Mouse (Mus musculus): Measurements from ENCODE around the gene Heatr5a. TPM values are rescaled to one million over a fixed set of nuclear protein-coding genes. Genes with fewer than 3 reads are reported as not detected.

Heatr5a gene
- polyA plus RNA-seq, 1 experiment from 2014 or later: 4.5 TPM

GRCm38 (mm10) chr12:51998366-51998932, 27.3 kb upstream of the Heatr5a start:
- no peaks in the 10 kb centered on the region for H3K4me1 ChIP-seq (replicated peaks; ENCODE audit: control insufficient read depth, insufficient read depth)
- TF ChIP-seq CTCF (IDR thresholded peaks at IDR 0.05; ENCODE audit: low read depth) (no peak), EP300 (optimal IDR thresholded peaks at IDR 0.05) (no peak)
- H3K27ac ChIP-seq (replicated peaks): no peak overlapping the region
- H3K36me3 ChIP-seq (ENCODE audit: control insufficient read depth, insufficient read depth, low read length): peaks cover 3% of the 10 kb centered on the region; the same call in 1 of the 2 replicates
- no peak overlapping the region for H3K9ac ChIP-seq (ENCODE audit: low read length)
- ATAC-seq (ENCODE audit: low FRiP score, low TSS enrichment) (no peak), DNase-seq (ENCODE audit: low spot score) (no peak)
- H3K4me3 ChIP-seq (ENCODE audit: low read depth, low read length): no peak overlapping the region
- H3K4me2 ChIP-seq (replicated peaks; ENCODE audit: low read depth): no peak overlapping the region
- H3K9me3 ChIP-seq (ENCODE audit: control insufficient read depth, low read length): no peaks in the 10 kb centered on the region
- 85% methylated on average over 9 of the region's 9 CpGs for WGBS
- H3K27me3 ChIP-seq (ENCODE audit: control insufficient read depth, insufficient read depth, low read length): no peaks in the 10 kb centered on the region

GRCm38 (mm10) chr12:51995738-51996536, 24.8 kb upstream of the Heatr5a start:
- H3K9me3 ChIP-seq (ENCODE audit: control insufficient read depth, low read length): no peaks in the 10 kb centered on the region
- no peak overlapping the region for H3K4me2 ChIP-seq (replicated peaks; ENCODE audit: low read depth)
- no peak overlapping the region for H3K27ac ChIP-seq (replicated peaks)
- H3K27me3 ChIP-seq (ENCODE audit: control insufficient read depth, insufficient read depth, low read length): no peaks in the 10 kb centered on the region
- DNase-seq (ENCODE audit: low spot score) (no peak), ATAC-seq (ENCODE audit: low FRiP score, low TSS enrichment) (no peak)
- no peak overlapping the region for H3K9ac ChIP-seq (ENCODE audit: low read length)
- peaks cover 3% of the 10 kb centered on the region; the same call in 1 of the 2 replicates for H3K36me3 ChIP-seq (ENCODE audit: control insufficient read depth, insufficient read depth, low read length)
- H3K4me1 ChIP-seq (replicated peaks; ENCODE audit: control insufficient read depth, insufficient read depth): no peaks in the 10 kb centered on the region
- TF ChIP-seq CTCF (IDR thresholded peaks at IDR 0.05; ENCODE audit: low read depth) (no peak), EP300 (optimal IDR thresholded peaks at IDR 0.05) (no peak)
- WGBS: 74% methylated on average over 1 of the region's 1 CpGs
- no peak overlapping the region for H3K4me3 ChIP-seq (ENCODE audit: low read depth, low read length)

- TF ChIP-seq EP300 (optimal IDR thresholded peaks at IDR 0.05) (no peak), CTCF (IDR thresholded peaks at IDR 0.05; ENCODE audit: low read depth) (no peak)
- Histone ChIP-seq H3K36me3 (ENCODE audit: control insufficient read depth, insufficient read depth, low read length) (no peaks in the 10 kb centered on the region), H3K4me1 (replicated peaks; ENCODE audit: control insufficient read depth, insufficient read depth) (no peaks in the 10 kb centered on the region), H3K4me2 (replicated peaks; ENCODE audit: low read depth) (no peak overlapping the region), H3K9ac (ENCODE audit: low read length) (no peak overlapping the region), H3K27me3 (ENCODE audit: control insufficient read depth, insufficient read depth, low read length) (no peaks in the 10 kb centered on the region), H3K27ac (replicated peaks) (no peak overlapping the region), H3K4me3 (ENCODE audit: low read depth, low read length) (no peak overlapping the region), H3K9me3 (ENCODE audit: control insufficient read depth, low read length) (no peaks in the 10 kb centered on the region)
- ATAC-seq (ENCODE audit: low FRiP score, low TSS enrichment) (no peak), DNase-seq (ENCODE audit: low spot score) (no peak)
- 77% methylated on average over 2 of the region's 2 CpGs for WGBS
These were observed 19.5 kb upstream of the Heatr5a start for GRCm38 (mm10) chr12:51990629-51991028.

GRCm38 (mm10) chr12:51988536-51988935, 17.4 kb upstream of the Heatr5a start:
- Histone ChIP-seq H3K27ac (replicated peaks) (no peak overlapping the region), H3K4me3 (ENCODE audit: low read depth, low read length) (no peak overlapping the region), H3K9ac (ENCODE audit: low read length) (no peak overlapping the region), H3K9me3 (ENCODE audit: control insufficient read depth, low read length) (no peaks in the 10 kb centered on the region), H3K27me3 (ENCODE audit: control insufficient read depth, insufficient read depth, low read length) (no peaks in the 10 kb centered on the region), H3K4me1 (replicated peaks; ENCODE audit: control insufficient read depth, insufficient read depth) (no peaks in the 10 kb centered on the region), H3K36me3 (ENCODE audit: control insufficient read depth, insufficient read depth, low read length) (no peaks in the 10 kb centered on the region), H3K4me2 (replicated peaks; ENCODE audit: low read depth) (no peak overlapping the region)
- DNase-seq (ENCODE audit: low spot score) (peak; percentile 13), ATAC-seq (ENCODE audit: low FRiP score, low TSS enrichment) (no peak; the same call in 1 of the 2 replicates)
- TF ChIP-seq CTCF (IDR thresholded peaks at IDR 0.05; ENCODE audit: low read depth): no peak
- TF ChIP-seq EP300 (optimal IDR thresholded peaks at IDR 0.05): no peak
- WGBS: 77% methylated on average over 5 of the region's 5 CpGs

- no peak for TF ChIP-seq CTCF (IDR thresholded peaks at IDR 0.05; ENCODE audit: low read depth)
- no peak for TF ChIP-seq EP300 (optimal IDR thresholded peaks at IDR 0.05)
- WGBS: 56% methylated on average over 4 of the region's 4 CpGs
These were observed 14.7 kb upstream of the Heatr5a start for GRCm38 (mm10) chr12:51985826-51986225.

GRCm38 (mm10) chr12:51985163-51985748, 14.1 kb upstream of the Heatr5a start:
- WGBS: 90% methylated on average over 3 of the region's 3 CpGs
- H3K4me2 ChIP-seq (replicated peaks; ENCODE audit: low read depth): no peak overlapping the region
- TF ChIP-seq EP300 (optimal IDR thresholded peaks at IDR 0.05) (no peak), CTCF (IDR thresholded peaks at IDR 0.05; ENCODE audit: low read depth) (no peak)
- H3K9me3 ChIP-seq (ENCODE audit: control insufficient read depth, low read length): no peaks in the 10 kb centered on the region
- no peaks in the 10 kb centered on the region for H3K27me3 ChIP-seq (ENCODE audit: control insufficient read depth, insufficient read depth, low read length)
- H3K36me3 ChIP-seq (ENCODE audit: control insufficient read depth, insufficient read depth, low read length): no peaks in the 10 kb centered on the region
- H3K4me3 ChIP-seq (ENCODE audit: low read depth, low read length): no peak overlapping the region
- DNase-seq (ENCODE audit: low spot score) (no peak), ATAC-seq (ENCODE audit: low FRiP score, low TSS enrichment) (no peak)
- H3K9ac ChIP-seq (ENCODE audit: low read length): no peak overlapping the region
- H3K27ac ChIP-seq (replicated peaks): no peak overlapping the region
- no peaks in the 10 kb centered on the region for H3K4me1 ChIP-seq (replicated peaks; ENCODE audit: control insufficient read depth, insufficient read depth)

More at GRCm38 (mm10) chr12:51985826-51986225, 14.7 kb upstream of the Heatr5a start:
- ATAC-seq (ENCODE audit: low FRiP score, low TSS enrichment) (no peak), DNase-seq (ENCODE audit: low spot score) (no peak)
- Histone ChIP-seq H3K27me3 (ENCODE audit: control insufficient read depth, insufficient read depth, low read length) (no peaks in the 10 kb centered on the region), H3K27ac (replicated peaks) (no peak overlapping the region), H3K4me2 (replicated peaks; ENCODE audit: low read depth) (no peak overlapping the region), H3K9ac (ENCODE audit: low read length) (no peak overlapping the region), H3K9me3 (ENCODE audit: control insufficient read depth, low read length) (no peaks in the 10 kb centered on the region), H3K4me1 (replicated peaks; ENCODE audit: control insufficient read depth, insufficient read depth) (no peaks in the 10 kb centered on the region), H3K4me3 (ENCODE audit: low read depth, low read length) (no peak overlapping the region), H3K36me3 (ENCODE audit: control insufficient read depth, insufficient read depth, low read length) (no peaks in the 10 kb centered on the region)
